Mouse (Mus musculus): Measurements from ENCODE around the gene Ppm1f.
"Not testable (repeated sequence)": the region's sequence is repeated elsewhere in the genome, so short reads cannot be mapped to it uniquely, and the experiment has no call there.

The Ppm1f gene

GRCm38 (mm10) chr16:16911641-16912597 is 15.7 kb downstream of the Ppm1f start:
- peak; percentile 38 for DNase-seq (ENCODE audit: low read depth, low spot score)

- no peak for DNase-seq (ENCODE audit: low read depth, low spot score)
Observed at GRCm38 (mm10) chr16:16913440-16913839, 17.2 kb downstream of the Ppm1f start.

- no peak for DNase-seq (ENCODE audit: low read depth, low spot score)
Observed at GRCm38 (mm10) chr16:16918441-16919117, 22.3 kb downstream of the Ppm1f start.

- DNase-seq (ENCODE audit: low read depth, low spot score), result peak; percentile 18
Observed at GRCm38 (mm10) chr16:16921021-16921435, 24.8 kb downstream of the Ppm1f start.

- DNase-seq (ENCODE audit: low read depth, low spot score), result no peak
Observed at GRCm38 (mm10) chr16:16924481-16924880, 28.2 kb downstream of the Ppm1f start.

GRCm38 (mm10) chr16:16926536-16926935 is 30.3 kb downstream of the Ppm1f start:
- DNase-seq (ENCODE audit: low read depth, low spot score), result no peak

GRCm38 (mm10) chr16:16928908-16929307 is 32.6 kb downstream of the Ppm1f start:
- not testable (repeated sequence) for DNase-seq (ENCODE audit: low read depth, low spot score)

- no peak for DNase-seq (ENCODE audit: low read depth, low spot score)
Observed at GRCm38 (mm10) chr16:16930326-16930725, 34.1 kb downstream of the Ppm1f start.

GRCm38 (mm10) chr16:16930810-16931296 is 34.6 kb downstream of the Ppm1f start:
- no peak for DNase-seq (ENCODE audit: low read depth, low spot score)

- no peak for DNase-seq (ENCODE audit: low read depth, low spot score)
Observed at GRCm38 (mm10) chr16:16939543-16939942, 43.3 kb downstream of the Ppm1f start.

GRCm38 (mm10) chr16:16941078-16941477 is 44.8 kb downstream of the Ppm1f start:
- DNase-seq (ENCODE audit: low read depth, low spot score), result no peak

GRCm38 (mm10) chr16:16958575-16958974 is 62.3 kb downstream of the Ppm1f start:
- DNase-seq (ENCODE audit: low read depth, low spot score), result no peak

GRCm38 (mm10) chr16:16959907-16960306 is 63.6 kb downstream of the Ppm1f start:
- DNase-seq (ENCODE audit: low read depth, low spot score), result no peak

GRCm38 (mm10) chr16:16965149-16965548 is 68.9 kb downstream of the Ppm1f start:
- DNase-seq (ENCODE audit: low read depth, low spot score), result no peak

GRCm38 (mm10) chr16:16966290-16966689 is 70.0 kb downstream of the Ppm1f start:
- DNase-seq (ENCODE audit: low read depth, low spot score), result no peak

All from retina, adult 2 months (tissue).